Mouse (Mus musculus): Measurements from ENCODE around the gene Foxj1. TPM values are rescaled to one million over a fixed set of nuclear protein-coding genes. Genes with fewer than 3 reads are reported as not detected.
"Not testable (repeated sequence)": the region's sequence is repeated elsewhere in the genome, so short reads cannot be mapped to it uniquely, and the experiment has no call there.

Gene Foxj1
- not detected for total RNA-seq (2022)

DNA sequence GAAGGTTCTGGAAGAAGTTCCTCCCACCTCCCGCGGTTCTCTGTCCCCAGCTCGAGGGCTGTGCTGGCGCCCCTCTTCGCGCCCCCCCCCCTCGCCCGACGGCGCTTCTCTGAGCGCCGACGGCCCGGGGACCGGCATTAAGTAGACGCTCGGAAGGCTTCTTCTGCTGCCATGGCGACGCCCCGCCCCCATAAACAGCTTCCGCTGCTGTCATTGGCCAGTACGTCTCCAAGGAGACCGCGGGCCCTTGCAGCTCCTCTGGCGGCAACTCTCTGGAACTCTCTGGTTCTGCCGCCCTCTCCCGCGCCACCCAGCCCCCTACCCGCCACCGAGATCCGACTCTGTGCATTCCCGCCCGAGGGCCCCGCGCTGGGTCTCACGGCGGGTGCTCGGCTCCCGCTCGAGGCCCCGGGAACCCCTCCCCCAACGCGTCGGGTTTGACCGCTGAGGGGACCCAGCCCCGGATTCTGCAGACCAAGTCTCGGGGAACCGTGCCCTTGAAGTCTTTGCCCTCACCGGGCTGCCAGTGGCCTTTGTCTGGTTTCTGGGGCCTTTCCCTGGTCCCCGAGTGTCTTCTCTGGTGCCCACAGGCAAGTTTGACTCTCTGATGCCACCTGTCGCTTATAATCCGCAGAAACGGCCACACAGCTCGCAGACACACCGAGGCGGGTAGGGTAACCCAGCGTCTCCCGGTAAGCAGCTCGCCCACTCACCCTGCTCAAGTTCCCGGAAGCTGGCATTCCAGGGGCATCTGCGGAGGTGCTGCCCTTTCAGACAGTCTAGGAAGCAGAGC lies at the start of gene Foxj1:
Foxj1 (minus strand) TSS at position 156 of the 793 bp plus-strand sequence.
- peak; percentile 88 to 90 for DNase-seq (ENCODE audit: low spot score in 2 of 2)

DNA sequence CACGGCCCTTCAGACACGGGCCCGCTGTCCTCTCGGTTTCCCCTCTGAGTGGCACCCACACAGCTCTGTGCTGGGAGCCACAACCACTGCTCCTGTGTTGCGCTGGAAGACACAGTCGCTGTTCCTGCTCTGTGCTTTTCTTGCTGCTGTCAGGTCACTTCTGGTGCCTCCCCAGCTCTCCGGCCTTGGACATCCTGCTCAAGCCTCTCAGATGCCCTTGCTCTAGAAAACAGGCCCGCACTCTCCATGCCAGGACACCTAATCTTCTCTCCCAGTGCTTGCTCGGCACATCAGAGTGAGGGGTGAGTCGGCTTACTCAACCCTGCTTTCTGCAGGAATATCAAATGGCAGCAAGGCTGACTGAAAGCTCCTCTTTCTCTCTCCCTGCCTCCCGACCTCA lies 49.0 kb upstream of the Foxj1 start:
- DNase-seq (ENCODE audit: low spot score in 2 of 2), result peak; percentile 34 to 55

DNA sequence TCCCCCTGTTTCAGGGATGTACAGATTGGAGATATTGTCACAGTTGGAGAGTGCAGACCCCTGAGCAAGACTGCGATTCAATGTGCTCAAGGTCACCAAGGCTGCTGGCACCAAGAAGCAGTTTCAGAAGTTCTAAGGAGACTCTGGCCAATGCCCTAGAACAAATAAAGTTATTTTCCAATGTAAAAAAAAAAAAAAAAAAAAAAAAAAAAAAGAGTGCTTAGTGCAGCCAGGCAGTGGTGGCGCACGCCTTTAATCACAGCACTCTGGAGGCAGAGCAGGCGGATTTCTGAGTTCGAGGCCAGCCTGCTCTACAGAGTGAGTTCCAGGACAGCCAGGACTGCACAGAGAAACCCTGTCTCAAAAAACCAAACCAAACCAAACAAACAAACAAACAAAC lies 47.9 kb upstream of the Foxj1 start:
- not testable (repeated sequence) for DNase-seq (ENCODE audit: low spot score in 2 of 2)

DNA sequence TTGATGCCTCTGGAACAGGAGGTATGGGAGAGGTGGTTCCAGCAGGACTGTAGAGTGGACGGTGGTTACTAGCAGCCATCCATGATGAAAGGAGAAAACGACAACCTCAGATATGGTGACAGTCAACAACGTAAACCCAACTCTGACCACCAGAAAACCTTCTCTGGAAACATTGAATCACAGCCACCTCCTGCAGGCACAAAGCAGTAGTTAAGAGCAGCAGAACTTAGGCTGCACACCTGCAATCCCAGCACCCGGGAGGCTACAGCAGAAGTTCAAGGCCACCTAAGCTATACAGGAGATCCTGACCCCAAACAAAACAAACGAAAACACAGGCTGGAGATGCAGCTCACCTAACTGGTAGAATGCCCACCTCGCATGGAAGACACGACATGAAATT lies 45.6 kb upstream of the Foxj1 start:
- no peak for DNase-seq (ENCODE audit: low spot score in 2 of 2)

DNA sequence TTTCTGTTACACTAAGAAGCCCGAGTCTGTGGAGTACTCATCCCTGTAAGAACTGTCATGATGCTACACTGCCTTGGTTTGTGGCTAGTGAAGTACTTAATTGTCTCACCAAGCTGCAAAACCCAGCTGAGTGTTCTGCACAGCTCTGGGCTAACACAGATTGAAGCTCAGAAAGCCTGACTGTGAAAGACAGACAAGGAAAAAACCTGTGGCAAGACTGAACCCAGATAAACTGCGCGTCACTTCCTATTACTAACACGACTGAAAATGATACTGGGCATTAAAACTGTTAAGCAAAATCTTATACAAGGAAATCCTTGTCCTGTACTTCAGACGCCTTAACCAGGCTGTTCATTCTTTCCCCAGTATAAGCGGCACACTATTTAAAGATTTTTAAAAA lies 44.3 kb upstream of the Foxj1 start:
- no peak for DNase-seq (ENCODE audit: low spot score in 2 of 2)

DNA sequence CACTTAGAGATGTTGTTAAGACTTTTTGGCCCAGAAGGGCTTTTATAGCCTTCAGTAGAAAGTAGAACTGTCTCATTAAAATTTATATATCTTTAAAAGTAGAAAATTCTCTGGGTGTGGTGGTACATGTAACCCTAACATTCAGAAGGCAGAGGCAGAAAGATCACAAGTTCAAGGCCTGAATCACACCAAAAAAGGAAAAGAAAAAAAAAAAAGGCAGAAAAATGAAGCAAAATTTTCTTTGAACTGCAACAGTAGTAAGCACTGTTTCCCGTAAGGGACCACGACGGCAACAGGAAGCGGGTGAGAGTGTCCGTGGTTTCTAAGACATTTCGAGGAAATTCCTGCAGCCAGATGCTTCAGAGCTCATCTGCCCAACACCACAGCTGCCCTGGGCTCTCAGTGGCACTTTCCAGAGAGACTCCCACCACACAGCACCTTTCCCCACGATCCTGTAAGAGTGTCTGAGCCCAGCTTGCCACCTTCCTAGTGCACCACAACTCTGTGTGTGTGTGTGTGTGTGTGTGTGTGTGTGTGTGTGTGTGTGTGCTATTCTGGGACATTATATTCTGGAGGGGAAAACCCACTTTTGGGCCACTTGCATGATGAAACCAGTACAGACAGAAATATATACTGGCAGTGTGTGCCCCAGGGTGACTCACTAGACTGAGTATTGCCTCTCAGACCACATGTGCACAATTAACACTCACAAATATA lies 41.9 kb upstream of the Foxj1 start:
- DNase-seq (ENCODE audit: low spot score in 2 of 2), result no peak

DNA sequence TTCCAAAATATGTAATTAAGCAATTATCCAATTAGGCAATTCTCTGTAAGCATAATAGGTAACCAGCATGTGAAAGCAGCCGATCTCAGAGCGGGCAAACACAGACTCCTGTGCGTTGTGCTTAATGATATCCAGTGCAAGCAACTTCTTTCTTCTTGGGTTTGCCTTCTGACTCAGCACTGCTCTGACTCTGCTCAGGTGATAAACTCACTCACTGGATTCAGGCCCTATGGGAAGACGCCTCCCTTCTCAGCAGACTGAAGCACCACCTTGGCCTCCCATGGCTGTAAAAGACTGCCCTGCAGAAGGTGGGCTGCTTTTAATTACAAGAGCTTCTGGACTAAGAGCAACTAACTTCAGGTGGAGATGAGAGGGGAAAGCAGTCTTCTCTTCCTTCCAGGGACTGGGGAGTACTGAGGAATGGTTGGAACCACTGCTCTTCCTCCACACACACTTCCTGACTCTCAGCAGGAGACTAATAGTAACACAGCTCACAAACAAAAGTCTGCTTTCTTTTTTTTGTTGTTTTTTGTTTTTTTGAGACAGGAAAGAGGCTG lies 36.8 kb upstream of the Foxj1 start:
- DNase-seq (ENCODE audit: low spot score in 2 of 2), result no peak

DNA sequence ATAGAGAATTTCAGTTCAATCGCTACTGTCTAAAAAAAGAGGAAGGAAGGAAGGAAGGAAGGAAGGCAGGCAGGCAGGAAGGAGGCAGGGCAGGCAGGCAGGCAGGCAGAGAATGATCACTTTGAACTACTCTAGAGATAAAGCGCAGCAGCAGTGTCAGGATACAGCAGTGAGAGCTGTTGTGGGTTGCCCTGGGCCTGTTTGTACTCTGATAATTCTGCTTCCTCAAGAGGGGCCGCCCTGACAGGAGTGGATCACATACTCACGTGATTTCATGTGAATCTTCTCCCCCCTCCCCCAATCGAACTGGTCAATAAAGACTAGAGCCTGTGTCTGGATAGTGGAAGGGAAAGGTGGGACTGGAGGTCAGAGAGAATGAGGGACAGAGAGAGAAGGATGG lies 34.4 kb upstream of the Foxj1 start:
- no peak for DNase-seq (ENCODE audit: low spot score in 2 of 2)

DNA sequence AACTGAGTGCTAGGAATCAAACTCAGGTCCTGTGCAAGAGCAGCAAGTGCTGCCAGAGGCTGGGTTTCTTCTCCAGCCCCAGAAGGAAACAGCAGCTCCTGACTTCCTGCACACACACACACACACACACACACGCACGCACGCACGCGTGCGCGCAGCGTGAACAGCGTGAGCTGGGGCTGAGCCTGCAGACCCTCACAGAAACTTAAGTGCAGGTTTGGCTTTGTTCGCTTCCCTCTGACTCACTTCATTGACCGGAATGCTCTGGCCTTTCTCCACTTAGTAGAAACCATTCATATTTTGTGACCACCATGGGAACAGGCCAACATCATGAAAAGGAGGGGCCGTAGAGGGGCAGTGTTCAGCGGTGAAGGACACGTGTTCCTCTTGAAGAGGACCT lies 33.9 kb upstream of the Foxj1 start:
- DNase-seq (ENCODE audit: low spot score in 2 of 2), result no peak

DNA sequence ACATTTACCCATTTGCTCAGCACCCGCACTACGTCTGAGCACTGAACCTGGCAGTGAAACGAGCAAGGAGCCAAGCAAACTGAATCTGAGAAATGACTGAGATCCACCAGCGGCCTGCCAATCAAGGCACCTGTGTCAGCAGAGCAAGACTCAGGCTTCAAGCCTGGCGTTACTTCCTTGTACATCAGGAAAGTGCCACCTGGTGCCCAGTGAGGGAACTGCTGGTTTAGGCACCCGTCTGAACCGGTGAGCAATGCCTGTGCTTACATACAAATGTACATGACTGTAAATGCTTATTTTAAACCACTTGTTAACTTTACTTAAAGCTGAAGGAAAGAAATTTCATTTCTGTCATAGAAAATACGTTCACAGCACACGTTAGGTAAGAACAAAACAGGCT lies 32.9 kb upstream of the Foxj1 start:
- peak; percentile 61 to 69 for DNase-seq (ENCODE audit: low spot score in 2 of 2)

DNA sequence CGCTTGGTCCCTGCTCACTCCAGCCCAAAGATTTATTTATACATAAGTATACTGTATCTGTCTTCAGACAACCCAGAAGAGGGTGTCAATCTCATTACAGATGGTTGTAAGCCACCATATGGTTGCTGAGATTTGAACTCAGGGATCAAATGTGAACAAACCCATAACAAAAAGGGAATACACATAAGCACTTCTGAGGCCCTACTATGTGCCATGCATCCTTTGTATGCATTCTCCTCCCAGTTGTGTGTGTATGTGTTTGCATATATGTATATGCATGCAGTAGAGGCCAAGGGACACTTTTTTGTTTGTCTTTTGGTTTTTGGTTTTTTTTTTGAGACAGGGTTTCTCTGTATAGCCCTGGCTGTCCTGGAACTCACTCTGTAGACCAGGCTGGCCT lies 31.4 kb upstream of the Foxj1 start:
- DNase-seq (ENCODE audit: low spot score in 2 of 2), result no peak

DNA sequence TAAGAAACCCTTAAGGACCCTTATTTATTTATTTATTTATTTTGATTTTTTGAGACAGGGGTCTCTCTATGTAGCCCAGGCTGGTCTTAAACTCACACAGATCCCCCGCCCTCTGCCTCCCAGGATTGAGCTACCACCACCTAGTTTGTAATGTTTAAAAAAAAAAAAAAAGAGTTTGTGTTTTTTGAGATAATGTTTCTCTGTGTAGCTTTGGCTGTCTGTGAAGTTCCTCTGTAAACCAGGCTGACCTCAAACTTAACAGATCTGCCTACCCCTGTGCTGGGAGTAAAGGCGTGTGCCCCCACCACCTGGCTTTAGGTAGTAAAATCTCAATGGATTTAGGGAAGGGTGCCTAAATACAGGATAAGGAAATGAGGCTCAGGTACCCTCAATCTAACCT lies 30.9 kb upstream of the Foxj1 start:
- no peak for DNase-seq (ENCODE audit: low spot score in 2 of 2)

DNA sequence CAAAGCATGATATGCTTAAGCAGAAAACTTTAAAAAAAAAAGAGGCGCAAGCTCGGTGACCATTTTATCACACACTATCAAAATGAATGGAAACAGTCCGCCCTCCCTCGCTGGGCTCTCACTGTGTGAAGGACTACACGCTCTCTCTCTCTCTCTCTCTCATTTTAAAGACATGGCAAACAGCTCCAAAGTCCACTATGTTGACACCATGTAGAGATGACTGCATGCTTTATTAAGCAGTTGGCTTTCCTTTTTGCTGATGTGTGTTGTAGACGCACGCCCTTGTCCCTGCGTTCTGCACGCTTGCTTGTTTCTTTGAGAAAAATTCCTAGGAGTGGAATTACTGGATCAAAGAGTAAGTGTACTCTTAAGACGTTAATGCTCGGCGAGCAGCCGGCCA lies 30.2 kb upstream of the Foxj1 start:
- DNase-seq (ENCODE audit: low spot score in 2 of 2), result no peak

DNA sequence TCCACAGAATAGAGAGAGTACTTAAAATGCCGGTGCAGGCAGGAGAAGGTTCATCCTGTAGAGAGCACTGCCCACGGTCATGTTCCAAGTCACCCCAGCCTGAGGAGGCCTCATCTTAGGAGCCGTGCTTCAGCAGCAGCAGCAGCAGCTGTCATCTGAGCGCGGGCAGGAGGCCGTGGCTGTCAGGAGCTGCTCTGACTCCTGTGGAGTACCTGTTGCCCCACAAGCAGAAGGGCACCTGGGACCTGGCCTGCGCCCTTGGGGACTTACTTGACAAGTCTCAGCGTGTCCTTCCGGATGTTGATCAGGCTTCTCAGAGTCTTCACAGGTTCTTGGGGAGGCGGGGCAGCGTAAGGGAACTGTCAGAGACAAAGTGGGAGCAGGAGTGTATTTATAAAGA lies 26.8 kb upstream of the Foxj1 start:
- DNase-seq (ENCODE audit: low spot score in 2 of 2), result no peak

DNA sequence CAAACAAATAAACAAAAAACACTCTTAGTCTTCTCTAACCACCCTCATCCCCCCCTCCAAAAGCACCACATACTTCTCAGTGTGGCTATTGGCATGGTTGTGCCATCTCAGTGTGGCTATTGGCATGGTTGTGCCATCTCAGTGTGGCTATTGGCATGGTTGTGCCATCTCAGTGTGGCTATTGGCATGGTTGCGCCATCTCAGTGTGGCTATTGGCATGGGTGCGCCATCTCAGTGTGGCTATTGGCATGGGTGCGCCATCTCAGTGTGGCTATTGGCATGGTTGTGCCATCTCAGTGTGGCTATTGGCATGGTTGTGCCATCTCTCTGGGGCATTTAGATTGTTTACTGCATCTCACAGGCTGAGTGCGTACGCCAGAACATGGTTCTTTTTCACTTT lies 25.7 kb upstream of the Foxj1 start:
- not testable (repeated sequence) for DNase-seq (ENCODE audit: low spot score in 2 of 2)

DNA sequence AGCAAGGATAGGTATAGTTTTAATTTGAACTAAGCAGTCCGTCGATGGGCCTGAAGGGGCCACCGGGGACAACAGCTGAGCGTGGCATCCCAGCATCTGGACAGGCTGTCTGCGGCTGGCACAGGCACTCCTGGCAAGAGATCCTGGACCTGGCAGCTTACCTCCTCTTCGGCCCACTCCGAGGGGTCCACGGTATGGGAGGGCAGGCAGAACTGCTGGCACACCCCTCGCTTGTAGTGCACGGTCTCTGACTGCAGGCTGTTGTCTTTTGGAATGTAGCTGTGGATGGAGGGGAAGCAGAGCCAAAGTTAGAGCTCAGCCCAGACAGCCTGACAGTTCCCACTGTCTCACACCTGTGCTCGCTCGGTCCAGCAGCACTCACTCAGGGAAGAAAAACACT lies 24.5 kb upstream of the Foxj1 start:
- DNase-seq (ENCODE audit: low spot score in 2 of 2), result no peak

DNA sequence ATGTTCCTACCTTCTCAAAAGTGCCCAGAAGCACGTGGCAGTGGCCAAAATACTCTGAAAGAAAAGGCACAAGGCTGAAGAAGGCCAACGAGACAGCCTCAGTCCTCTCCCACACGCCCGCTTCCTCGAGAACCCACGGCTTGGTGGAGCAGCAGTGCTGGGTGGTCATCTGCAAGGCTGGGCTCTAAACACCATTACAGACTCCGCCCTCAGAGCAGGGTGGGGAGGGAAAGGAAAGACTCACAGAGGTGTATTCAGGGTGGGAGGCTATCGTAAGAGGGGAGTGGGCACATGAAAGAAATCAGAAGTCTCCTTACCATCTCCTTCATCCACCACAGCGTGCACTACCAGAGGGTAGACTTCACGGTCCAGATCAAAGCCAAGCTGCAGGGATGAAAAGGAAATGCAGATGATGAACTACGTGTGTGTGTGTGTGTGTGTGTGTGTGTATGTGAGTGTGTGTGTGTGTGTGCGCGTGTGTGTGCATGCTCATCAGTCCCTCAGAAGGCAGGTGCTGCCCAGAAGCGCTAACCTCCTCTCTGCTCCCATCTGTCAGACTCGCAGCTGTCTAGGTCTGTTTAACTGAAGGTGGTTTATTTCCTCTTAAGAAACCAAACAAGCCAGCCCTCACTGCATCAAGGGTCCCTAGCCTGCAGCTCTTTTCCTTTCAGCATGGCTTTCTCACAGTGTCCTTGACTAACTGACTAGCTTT lies 23.9 kb upstream of the Foxj1 start:
- no peak for DNase-seq (ENCODE audit: low spot score in 2 of 2)

DNA sequence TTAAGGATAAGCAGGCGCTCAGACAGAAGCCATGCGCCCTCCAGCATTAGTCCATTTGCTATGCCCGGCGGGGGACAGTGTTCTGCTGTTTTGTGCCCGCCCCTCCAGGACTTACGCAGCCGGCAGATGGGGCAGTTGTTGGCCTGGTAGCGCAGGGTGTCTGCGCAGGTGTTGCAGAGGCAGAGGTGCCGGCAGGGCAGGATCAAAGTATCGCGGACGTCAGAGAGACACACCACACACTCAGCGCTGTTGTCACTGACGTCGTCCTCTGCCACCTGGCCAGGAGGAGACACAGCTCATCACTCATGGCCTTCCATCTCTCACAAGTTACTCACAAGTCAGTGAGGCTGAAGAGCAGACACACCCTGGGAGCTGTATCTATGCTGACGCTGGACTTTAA lies 19.3 kb upstream of the Foxj1 start:
- DNase-seq (ENCODE audit: low spot score in 2 of 2), result no peak

DNA sequence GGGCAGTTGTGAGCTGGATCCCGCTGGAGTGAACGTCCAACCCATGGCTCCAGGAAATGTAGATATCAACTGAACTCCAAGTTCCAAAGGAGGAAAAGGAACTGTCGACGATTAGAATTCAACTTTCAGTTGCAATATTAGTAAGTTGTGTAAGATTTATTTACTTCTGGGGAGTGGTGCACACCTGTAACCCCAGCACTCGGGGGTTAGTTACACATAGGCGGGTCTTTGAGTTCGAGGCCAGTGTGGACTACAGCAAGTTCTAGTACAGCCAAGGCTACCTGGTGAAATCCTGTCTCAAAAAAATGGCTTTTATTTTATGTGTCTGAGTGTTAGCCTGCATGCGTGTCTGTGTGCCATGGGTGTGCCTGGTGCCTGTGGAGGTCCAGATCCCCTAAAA lies 18.3 kb upstream of the Foxj1 start:
- no peak for DNase-seq (ENCODE audit: low spot score in 2 of 2)

DNA sequence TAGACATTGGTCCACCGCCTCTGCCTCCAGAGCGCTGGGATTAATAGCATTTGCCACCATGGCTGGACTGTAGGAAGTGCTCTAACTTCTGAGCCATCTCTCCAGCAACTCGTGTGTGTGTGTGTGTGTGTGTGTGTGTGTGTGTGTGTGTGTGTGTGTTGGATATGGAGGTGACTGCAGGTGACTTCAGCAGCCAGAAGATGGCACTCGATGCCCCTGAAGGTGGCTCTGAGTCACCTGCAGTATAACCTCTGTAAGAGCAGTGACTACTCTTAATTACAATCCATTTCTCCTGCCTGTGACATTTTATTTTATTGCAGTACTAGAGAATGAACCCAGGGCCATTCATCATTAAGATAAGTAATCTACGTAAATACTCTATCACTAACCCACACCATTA lies 16.1 kb upstream of the Foxj1 start:
- no peak for DNase-seq (ENCODE audit: low spot score in 2 of 2)

DNA sequence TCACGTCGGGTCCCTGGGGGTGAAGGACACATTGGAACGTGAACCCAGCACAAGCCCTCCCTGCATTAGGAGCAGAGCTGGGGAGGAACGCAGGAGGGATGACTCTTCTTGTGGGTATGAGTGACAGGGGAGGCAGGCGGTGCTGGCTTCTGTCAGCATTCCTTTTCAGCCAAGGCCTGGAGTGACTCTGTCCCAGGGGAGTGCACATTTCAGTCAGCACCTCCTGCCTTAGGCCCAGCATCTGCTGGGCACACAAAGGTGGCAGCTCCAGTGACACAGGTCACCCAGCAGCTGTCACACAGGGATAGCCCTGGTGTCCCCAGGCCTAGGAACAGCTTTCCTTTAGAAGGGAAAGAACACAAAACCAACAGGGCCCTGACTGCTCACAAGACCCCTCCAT lies 12.8 kb upstream of the Foxj1 start:
- peak; percentile 48 to 76 for DNase-seq (ENCODE audit: low spot score in 2 of 2)

DNA sequence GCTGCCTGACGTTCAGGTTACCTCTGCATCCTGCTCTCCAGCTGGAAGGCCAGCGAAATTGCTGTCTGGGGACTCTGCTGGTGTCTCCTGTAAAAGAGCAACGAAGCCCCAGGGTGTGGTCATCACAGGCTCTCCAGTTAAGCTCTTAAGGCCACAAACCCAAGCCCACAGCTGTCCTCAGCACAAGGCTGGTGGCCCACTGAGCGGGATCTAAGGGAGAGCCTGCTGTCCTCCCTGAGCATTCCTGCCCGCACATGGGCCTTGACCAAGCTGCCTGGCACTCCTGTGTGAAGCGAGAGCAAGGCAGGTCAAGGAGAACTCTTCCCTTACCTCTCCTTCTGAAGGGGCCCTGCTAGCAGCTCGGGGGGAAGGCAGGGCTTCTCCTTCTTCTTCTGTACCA lies 11.8 kb upstream of the Foxj1 start:
- no peak for DNase-seq (ENCODE audit: low spot score in 2 of 2)
